Mouse (Mus musculus): ENCODE data around the gene Mtpn. TPM values are rescaled to one million over a fixed set of nuclear protein-coding genes. Genes with fewer than 3 reads are reported as not detected.

Mtpn gene
- total and polyA plus RNA-seq, 3 experiments: 13.2 to 47.1 (median 42.9) TPM

DNA sequence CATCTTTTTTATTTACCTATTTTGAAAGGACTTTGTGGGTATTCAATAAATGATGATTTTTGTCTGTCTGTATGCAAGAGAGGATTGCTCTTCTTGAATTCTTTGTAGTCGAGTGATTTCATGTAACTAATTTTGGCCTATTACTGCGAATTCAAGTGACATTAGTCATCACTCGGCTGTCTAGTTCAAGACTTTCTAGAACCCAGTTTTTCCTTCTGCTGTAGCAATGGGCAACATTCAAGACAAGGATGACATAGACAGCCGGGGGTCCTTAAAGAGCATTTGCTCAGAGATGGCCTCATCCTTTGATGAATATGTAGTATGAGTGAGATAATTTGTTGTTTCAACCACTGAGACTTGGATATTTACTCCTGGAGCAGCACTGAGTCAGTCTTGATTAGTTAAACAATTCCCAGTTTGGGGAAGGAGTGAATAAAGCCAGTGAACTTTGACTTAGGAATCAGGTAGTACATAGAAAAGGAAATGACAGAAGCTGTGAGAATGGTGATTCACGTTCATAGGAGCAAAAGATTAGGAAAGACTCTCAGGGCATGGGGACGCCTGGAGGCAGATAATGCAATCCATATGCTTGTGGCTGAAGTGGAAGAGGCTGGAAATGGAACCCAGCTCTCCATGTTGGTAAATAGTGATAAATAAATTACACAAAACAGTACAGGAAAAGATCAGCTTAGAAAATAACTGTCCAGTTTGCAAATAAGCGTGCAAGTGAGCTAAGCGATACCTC, 3.1 kb upstream of the Mtpn start:
- Histone ChIP-seq H3K4me3 (no peak overlapping the region), H3K27me3 (ENCODE audit: control insufficient read depth, insufficient read depth, low read length) (no peaks in the 10 kb centered on the region), H3K36me3 (ENCODE audit: control insufficient read depth, insufficient read depth, low read length) (peaks cover 2% of the 10 kb centered on the region; the same call in 1 of the 2 replicates), H3K9ac (ENCODE audit: low read depth, low read length) (no peak overlapping the region), H3K27ac (no peak overlapping the region), H3K79me2 (replicated peaks; ENCODE audit: control insufficient read depth, insufficient read depth, low read length) (no peaks in the 10 kb centered on the region), H3K4me1 (ENCODE audit: control insufficient read depth, insufficient read depth, low read length) (no peaks in the 10 kb centered on the region)
- DNase-seq: no peak
- 51% methylated on average over 8 of the region's 8 CpGs for WGBS
- intact Hi-C loops (cut with DNase I): no loop called here
- TF ChIP-seq EP300 (IDR thresholded peaks at IDR 0.05; ENCODE audit: insufficient read depth, low read depth, low read length): no peak
- no peak for TF ChIP-seq POLR2A (IDR thresholded peaks at IDR 0.05; ENCODE audit: insufficient read depth, low read depth, low read length)
- TF ChIP-seq CTCF (IDR thresholded peaks at IDR 0.05): no peak

DNA sequence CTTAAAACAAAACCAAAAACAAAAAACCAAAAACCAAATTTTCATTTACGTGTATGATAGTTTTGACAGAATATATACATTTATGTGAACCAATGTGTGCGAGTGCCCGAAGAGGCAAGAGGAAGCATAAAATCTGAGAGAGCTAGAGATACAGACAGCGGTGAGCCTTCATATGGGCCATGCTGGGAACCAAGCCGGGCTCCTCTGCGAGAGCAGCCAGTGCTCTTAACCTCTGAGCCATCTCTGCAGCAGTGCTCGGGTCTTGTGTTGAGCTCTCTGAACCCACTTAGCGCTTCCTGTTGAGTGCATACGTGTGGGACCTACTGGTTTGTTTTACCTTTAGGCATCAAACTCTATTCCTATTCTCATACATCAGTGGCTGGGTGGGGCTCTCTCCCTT, 689 bp upstream of the Mtpn start:
- H3K4me1 ChIP-seq (ENCODE audit: control insufficient read depth, insufficient read depth, low read length): no peaks in the 10 kb centered on the region; the same call in none of the 2 replicates
- intact Hi-C loops (cut with DNase I): no loop called here
- no peak overlapping the region for H3K9ac ChIP-seq (ENCODE audit: low read depth, low read length)
- peaks cover 2% of the 10 kb centered on the region for H3K36me3 ChIP-seq (ENCODE audit: control insufficient read depth, insufficient read depth, low read length)
- no peaks in the 10 kb centered on the region for H3K27me3 ChIP-seq (ENCODE audit: control insufficient read depth, insufficient read depth, low read length)
- H3K4me3 ChIP-seq: no peak overlapping the region
- TF ChIP-seq CTCF (IDR thresholded peaks at IDR 0.05): no peak
- no peak for TF ChIP-seq POLR2A (IDR thresholded peaks at IDR 0.05; ENCODE audit: insufficient read depth, low read depth, low read length)
- no peak for TF ChIP-seq EP300 (IDR thresholded peaks at IDR 0.05; ENCODE audit: insufficient read depth, low read depth, low read length)
- DNase-seq: no peak
- 90% methylated on average over 9 of the region's 9 CpGs for WGBS
- H3K27ac ChIP-seq: no peak overlapping the region
- peaks cover 2% of the 10 kb centered on the region; the same call in 1 of the 2 replicates for H3K79me2 ChIP-seq (replicated peaks; ENCODE audit: control insufficient read depth, insufficient read depth, low read length)

DNA sequence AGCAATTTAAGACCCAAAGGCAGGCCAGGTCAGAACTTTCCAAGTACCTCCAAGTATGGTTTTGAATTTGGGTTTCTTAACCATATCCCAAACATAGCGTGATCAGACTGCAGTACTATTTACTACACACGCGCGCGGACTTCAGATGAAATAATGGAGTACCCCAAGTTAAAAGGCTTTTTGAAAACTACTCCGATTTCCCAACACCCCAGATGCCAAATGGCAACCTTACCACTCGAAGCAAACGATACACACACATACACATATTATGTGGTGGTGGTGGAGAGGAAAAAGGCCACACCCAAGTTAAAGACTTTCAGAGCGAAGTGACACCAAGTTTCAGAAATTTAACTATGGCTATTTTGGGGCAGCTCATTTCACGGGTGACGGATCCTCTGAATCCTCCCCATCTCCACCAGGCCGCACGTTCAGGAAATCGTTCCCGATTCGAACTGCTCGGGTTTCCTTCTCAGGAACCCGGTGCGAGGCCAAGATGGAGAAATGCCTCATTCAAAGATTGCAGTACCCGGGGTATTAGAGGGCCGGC, 858 bp downstream of the Mtpn start:
- Histone ChIP-seq H3K9ac (ENCODE audit: low read depth, low read length) (peak overlapping the region; percentile 96), H3K27ac (peak overlapping the region; percentile 91), H3K4me3 (peak overlapping the region; percentile 97), H3K36me3 (ENCODE audit: control insufficient read depth, insufficient read depth, low read length) (peaks cover 2% of the 10 kb centered on the region), H3K27me3 (ENCODE audit: control insufficient read depth, insufficient read depth, low read length) (no peaks in the 10 kb centered on the region), H3K4me1 (ENCODE audit: control insufficient read depth, insufficient read depth, low read length) (no peaks in the 10 kb centered on the region; the same call in none of the 2 replicates), H3K79me2 (replicated peaks; ENCODE audit: control insufficient read depth, insufficient read depth, low read length) (peaks cover 4% of the 10 kb centered on the region; the same call in 1 of the 2 replicates)
- WGBS: 1% methylated on average over 21 of the region's 21 CpGs
- intact Hi-C loops (cut with DNase I): no loop called here
- no peak for DNase-seq
- TF ChIP-seq EP300 (IDR thresholded peaks at IDR 0.05; ENCODE audit: insufficient read depth, low read depth, low read length) (no peak), POLR2A (IDR thresholded peaks at IDR 0.05; ENCODE audit: insufficient read depth, low read depth, low read length) (no peak), CTCF (IDR thresholded peaks at IDR 0.05) (no peak)

DNA sequence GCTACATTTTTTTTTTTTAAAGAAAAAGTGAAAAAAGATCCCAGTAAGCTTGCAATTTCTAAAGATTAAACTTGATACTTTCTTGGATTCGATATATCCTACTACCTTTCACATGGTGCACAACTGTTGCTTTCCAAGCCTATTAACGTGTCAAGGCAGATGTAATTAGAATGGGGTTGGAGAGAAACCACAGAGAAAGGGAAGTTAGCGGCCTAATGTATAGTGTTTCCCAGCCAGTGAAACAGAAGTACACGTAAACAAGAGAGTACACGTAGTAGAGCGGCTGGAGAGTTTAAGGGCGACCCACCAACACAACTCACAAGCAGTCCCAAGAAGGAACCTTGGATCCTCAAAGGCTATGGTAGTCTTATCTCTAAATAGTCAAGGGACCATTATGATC, 3.7 kb downstream of the Mtpn start:
- no peak for DNase-seq
- WGBS: 80% methylated on average over 7 of the region's 7 CpGs
- H3K36me3 ChIP-seq (ENCODE audit: control insufficient read depth, insufficient read depth, low read length): peaks cover 2% of the 10 kb centered on the region
- no peak overlapping the region for H3K4me3 ChIP-seq
- intact Hi-C loops (cut with DNase I): no loop called here
- H3K79me2 ChIP-seq (replicated peaks; ENCODE audit: control insufficient read depth, insufficient read depth, low read length): peaks cover 7% of the 10 kb centered on the region; the same call in 1 of the 2 replicates
- no peak overlapping the region for H3K9ac ChIP-seq (ENCODE audit: low read depth, low read length)
- no peak for TF ChIP-seq EP300 (IDR thresholded peaks at IDR 0.05; ENCODE audit: insufficient read depth, low read depth, low read length)
- no peak for TF ChIP-seq CTCF (IDR thresholded peaks at IDR 0.05)
- no peak for TF ChIP-seq POLR2A (IDR thresholded peaks at IDR 0.05; ENCODE audit: insufficient read depth, low read depth, low read length)
- no peaks in the 10 kb centered on the region for H3K27me3 ChIP-seq (ENCODE audit: control insufficient read depth, insufficient read depth, low read length)
- no peak overlapping the region for H3K27ac ChIP-seq
- H3K4me1 ChIP-seq (ENCODE audit: control insufficient read depth, insufficient read depth, low read length): no peaks in the 10 kb centered on the region; the same call in none of the 2 replicates

DNA sequence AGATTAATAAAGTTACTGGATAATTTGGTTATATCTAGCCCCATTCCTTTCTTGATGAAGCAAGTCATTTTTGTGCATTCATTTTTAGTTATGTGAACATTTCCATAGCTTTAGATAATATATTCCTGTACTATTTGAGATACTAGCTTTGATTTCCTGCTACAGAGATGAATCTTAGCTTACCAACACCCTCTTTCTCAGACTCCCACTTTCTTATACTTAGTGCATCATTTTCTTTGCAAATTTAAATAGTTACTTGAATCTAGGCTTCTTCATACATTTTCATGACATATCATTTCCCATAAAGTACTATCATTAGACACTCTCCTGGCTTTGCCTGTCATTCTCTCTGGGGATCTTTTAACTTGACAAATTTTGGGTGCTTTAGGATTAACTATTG, 26.3 kb downstream of the Mtpn start:
- intact Hi-C loops (cut with DNase I): no loop called here

DNA sequence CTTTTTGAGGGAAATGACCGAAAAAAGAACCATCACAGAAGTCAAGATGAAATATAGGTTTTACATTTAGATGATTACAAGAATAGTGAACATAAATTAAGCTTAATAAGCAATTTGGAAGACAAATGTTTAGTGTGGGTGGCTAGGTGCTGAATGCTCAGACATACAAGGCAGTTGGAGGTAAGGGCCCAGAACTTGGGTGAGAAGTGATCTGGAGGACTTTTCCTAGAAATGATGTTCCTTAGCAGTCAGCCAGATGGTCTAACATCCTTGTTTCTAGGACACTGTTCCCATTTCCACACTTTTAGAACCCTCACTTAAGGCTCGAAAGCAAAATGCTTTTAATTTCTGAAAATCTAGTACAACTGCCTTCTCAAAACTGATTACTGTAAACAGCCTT, 34.9 kb downstream of the Mtpn start:
- DNase-seq: no peak
- Histone ChIP-seq H3K79me2 (replicated peaks; ENCODE audit: control insufficient read depth, insufficient read depth, low read length) (no peaks in the 10 kb centered on the region), H3K36me3 (ENCODE audit: control insufficient read depth, insufficient read depth, low read length) (no peaks in the 10 kb centered on the region), H3K4me3 (no peak overlapping the region), H3K27me3 (ENCODE audit: control insufficient read depth, insufficient read depth, low read length) (no peaks in the 10 kb centered on the region), H3K4me1 (ENCODE audit: control insufficient read depth, insufficient read depth, low read length) (no peaks in the 10 kb centered on the region), H3K27ac (no peak overlapping the region), H3K9ac (ENCODE audit: low read depth, low read length) (no peak overlapping the region)
- intact Hi-C loops (cut with DNase I): no loop called here
- WGBS: 96% methylated on average over 2 of the region's 2 CpGs
- TF ChIP-seq CTCF (IDR thresholded peaks at IDR 0.05) (no peak), EP300 (IDR thresholded peaks at IDR 0.05; ENCODE audit: insufficient read depth, low read depth, low read length) (no peak), POLR2A (IDR thresholded peaks at IDR 0.05; ENCODE audit: insufficient read depth, low read depth, low read length) (no peak)

More for the DNA sequence above, 26.3 kb downstream of the Mtpn start:
- TF ChIP-seq EP300 (IDR thresholded peaks at IDR 0.05; ENCODE audit: insufficient read depth, low read depth, low read length): no peak
- no peak for TF ChIP-seq POLR2A (IDR thresholded peaks at IDR 0.05; ENCODE audit: insufficient read depth, low read depth, low read length)
- TF ChIP-seq CTCF (IDR thresholded peaks at IDR 0.05): no peak
- H3K27me3 ChIP-seq (ENCODE audit: control insufficient read depth, insufficient read depth, low read length): no peaks in the 10 kb centered on the region
- no peak for DNase-seq
- H3K4me1 ChIP-seq (ENCODE audit: control insufficient read depth, insufficient read depth, low read length): peaks cover 2% of the 10 kb centered on the region
- H3K4me3 ChIP-seq: no peak overlapping the region
- H3K27ac ChIP-seq: no peak overlapping the region
- H3K79me2 ChIP-seq (replicated peaks; ENCODE audit: control insufficient read depth, insufficient read depth, low read length): no peaks in the 10 kb centered on the region
- H3K9ac ChIP-seq (ENCODE audit: low read depth, low read length): no peak overlapping the region
- peaks cover 7% of the 10 kb centered on the region for H3K36me3 ChIP-seq (ENCODE audit: control insufficient read depth, insufficient read depth, low read length)
